Mouse (Mus musculus): ENCODE data around the gene Fbrsl1.
A peak's percentile ranks its signal among the peaks of the same experiment; 100 is the strongest.

Fbrsl1 gene

DNA sequence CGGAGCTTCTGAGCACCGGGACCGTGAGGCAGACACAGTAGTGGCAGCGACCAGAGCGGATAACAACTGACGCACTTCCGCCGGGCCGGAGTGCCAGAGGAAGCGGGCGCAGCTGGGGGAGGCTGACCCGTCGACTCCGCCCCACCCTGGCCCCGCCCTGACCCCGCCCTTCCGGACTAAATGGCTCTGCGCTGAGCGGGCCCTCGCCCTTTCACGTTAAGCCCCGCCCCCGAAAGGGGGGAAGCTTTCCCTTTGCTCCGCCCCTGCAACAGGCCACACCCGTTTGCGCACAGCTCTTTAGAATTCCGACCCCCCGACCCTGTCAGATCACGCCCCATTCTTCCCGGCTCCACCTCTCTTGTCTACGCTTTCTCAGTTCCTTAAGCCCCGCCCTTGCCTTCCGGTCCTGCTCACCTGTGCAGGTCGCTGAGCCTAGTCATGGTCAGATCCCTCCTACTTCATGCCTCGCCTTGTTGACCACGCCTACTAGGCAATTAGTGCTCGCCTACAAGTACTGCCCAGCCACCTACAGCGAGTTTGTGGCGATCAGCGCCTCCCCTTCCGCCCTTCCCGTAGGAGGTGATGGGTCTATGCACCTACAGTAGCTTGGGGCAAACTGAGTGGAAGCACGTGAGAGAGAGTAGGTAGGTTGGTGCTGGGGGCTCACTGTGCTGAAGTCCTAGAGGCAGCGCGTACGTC lies at the start of gene Fbrsl1:
TSS of gene Fbrsl1 (minus strand) at position 68 of the 699 bp plus-strand sequence.
- DNase-seq, result peak; percentile 99

- no peak for DNase-seq
Observed at GRCm38 (mm10) chr5:110498071-110498470, 49.8 kb upstream of the Fbrsl1 start.

- no peak for DNase-seq
Observed at GRCm38 (mm10) chr5:110497556-110497955, 49.3 kb upstream of the Fbrsl1 start.

DNA sequence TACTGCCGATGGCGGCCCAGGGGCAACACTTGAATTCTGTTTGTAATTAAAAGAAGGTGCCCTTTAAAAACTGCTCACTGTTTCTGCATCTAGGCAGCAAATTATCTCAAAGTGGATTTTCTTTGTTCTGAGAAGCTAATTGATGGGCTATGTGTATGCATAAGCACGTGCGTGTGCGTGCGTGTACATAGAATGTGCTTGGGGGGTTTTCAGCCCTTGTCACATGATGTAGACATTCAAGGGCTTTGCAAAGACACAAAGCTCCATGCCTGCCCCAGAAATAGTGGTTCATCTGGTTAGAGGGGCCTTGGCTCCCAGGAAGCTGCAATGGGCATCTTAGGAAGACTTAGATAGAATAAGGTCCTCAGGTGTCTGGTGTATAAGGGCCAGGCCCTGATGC lies 46.7 kb upstream of the Fbrsl1 start:
- no peak for DNase-seq

GRCm38 (mm10) chr5:110494396-110494795 lies 46.1 kb upstream of the Fbrsl1 start:
- peak in 1 of 2 experiments; percentile 20 for DNase-seq

- DNase-seq, result peak; percentile 50 to 55
Observed at GRCm38 (mm10) chr5:110493785-110494184, 45.5 kb upstream of the Fbrsl1 start.

- no peak for DNase-seq
Observed at GRCm38 (mm10) chr5:110489639-110490038, 41.3 kb upstream of the Fbrsl1 start.

- no peak for DNase-seq
Observed at GRCm38 (mm10) chr5:110487943-110488342, 39.6 kb upstream of the Fbrsl1 start.

DNA sequence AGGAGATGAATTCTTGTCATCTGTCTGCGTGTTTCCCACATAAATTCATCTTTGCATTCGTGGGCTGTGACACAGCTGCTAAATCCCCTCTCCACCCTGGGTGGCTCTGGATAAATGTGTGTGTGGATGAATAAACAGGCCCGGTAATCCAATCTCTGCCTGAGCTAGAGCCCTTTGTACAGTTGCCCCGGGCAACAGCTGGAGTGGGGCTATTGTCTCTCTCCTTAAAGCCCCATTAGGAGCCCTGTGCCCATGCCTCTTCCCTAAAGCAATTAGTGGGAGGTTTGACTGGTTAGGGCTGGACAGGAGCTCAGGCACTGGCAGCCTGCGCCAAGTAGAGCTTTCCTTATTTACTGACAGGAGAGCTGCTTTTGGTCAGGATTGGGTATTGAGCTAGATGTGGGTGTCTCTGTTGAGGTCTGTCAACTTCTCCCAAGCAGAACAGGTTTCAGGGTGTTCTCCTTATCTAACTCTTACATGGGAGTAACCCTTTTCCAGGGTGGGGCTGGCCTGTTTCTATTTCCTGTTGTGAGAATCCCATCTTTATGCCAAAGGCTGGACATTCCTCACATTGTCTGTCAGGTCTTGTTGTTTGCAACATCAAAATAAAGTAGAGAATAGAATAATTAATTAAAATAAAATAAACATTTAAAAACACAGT lies 38.5 kb upstream of the Fbrsl1 start:
- peak; percentile 10 to 28 for DNase-seq

DNA sequence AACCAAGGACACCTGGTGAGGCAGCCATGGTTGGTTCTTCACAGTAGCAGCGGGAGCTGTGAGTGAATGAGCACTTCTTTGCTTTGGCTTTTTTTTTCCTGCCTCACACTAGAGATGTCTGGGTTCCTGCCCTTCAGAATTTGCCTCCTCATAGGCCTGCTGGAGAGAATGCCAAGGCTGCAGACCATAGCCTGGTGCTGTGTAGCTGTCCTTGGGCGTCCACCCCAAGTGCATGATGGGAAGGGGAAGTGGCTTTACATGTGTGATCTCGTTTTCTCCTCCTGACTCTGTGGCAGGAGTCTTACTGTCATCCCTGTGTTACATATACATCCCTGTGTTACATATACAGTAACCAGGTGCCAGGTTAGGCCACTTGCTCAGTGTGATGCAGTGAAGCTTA lies 36.4 kb upstream of the Fbrsl1 start:
- no peak for DNase-seq

- DNase-seq, result peak; percentile 56 to 70
Observed at GRCm38 (mm10) chr5:110479228-110479627, 30.9 kb upstream of the Fbrsl1 start.

- no peak for DNase-seq
Observed at GRCm38 (mm10) chr5:110474156-110474555, 25.9 kb upstream of the Fbrsl1 start.

GRCm38 (mm10) chr5:110472834-110473233 lies 24.5 kb upstream of the Fbrsl1 start:
- no peak for DNase-seq

DNA sequence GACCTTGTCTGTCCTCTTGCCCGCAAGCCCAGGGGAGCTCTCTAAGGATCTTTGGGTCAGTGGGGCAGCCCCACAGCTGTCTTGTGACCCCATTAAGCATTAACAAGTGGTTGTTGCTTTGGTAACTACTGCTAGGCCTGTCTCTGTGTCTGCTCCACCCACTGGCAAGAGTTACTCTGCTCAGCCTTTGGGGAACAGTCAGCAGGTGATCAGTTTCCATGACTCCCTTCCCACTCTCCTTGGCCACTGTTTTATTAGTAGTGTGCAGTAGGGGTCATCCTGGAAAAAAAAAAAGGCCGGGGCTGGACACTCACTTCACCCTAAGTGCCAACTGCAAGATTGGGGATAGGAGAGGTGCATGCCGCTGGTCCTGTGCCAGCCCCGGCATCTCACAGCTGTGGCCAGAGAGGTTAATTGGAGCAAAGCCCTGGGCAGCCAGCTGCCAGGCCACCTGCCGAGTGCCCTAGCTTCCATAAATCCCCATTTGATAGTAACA lies 23.7 kb upstream of the Fbrsl1 start:
- no peak for DNase-seq

DNA sequence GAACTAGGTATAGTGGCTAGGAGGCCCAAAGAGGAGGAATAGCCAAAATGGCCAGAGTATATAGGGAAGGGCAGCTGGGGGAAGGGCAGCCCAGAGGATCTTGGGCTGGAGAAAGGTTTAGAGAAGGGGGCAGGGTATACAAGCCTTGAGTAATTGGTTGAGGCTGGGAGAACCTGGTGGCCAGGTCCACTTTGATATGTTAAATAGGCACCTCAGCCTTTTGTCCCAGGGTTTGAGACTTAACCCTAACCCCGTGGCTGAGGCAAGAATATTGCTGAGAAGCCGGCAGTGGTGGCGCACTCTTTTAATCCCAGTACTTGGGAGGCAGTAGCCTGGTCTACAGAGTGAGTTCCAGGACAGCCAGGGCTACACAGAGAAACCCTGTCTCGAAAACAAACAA lies 23.0 kb upstream of the Fbrsl1 start:
- no peak for DNase-seq

GRCm38 (mm10) chr5:110469227-110469925 lies 21.1 kb upstream of the Fbrsl1 start:
- DNase-seq, result no peak

- DNase-seq, result no peak
Observed at GRCm38 (mm10) chr5:110468296-110468695, 20.0 kb upstream of the Fbrsl1 start.

DNA sequence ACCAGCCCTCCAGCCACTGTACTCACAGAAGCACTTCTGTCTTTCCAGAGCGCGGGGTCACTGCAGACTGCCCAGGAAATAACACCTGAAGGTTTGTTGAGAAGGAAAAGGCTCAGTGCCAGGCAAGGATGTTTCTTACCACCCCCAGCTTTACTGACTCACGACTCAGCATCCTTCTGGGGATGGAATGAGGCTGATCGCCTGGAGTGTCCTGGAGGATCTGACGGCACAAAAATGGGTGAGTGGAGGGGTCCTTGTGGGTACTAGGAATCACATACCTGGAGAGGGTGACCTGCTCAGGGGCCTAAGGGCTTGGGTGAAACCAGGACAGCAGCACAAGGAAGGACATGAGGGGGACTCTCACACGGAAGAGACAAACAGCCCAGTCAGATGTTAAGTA lies 19.4 kb upstream of the Fbrsl1 start:
- DNase-seq, result no peak

- no peak for DNase-seq
Observed at GRCm38 (mm10) chr5:110466531-110467424, 18.5 kb upstream of the Fbrsl1 start.

GRCm38 (mm10) chr5:110462646-110463045 lies 14.3 kb upstream of the Fbrsl1 start:
- DNase-seq, result no peak

DNA sequence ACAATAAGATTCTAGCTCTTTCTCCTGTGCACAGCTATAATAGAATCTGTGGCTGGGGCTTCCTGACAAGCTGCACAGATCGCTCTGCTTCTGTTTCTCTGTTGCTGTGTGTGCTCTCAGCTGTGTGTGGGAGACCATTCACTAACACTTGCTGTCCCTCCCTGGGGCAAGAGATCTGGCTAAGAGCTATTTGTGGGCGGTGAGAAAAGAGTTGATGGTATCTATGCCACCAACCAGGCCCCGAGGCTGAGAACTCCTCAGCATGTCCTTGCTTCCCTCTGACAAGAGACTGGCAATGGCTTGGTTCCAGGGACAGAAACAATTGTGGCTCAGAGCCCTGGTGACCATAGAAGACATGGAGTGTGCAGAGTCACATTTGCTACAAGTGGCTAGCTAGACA lies 10.6 kb upstream of the Fbrsl1 start:
- peak in 1 of 2 experiments; percentile 56 for DNase-seq

- no peak for DNase-seq
Observed at GRCm38 (mm10) chr5:110455272-110455671, 7.0 kb upstream of the Fbrsl1 start.

- DNase-seq, result peak; percentile 22 to 38
Observed at GRCm38 (mm10) chr5:110449294-110449693, 991 bp upstream of the Fbrsl1 start.

Measured in lung, adult 18-20 months (tissue).